Mouse (Mus musculus) lung, adult 2 months (tissue): Measurements from ENCODE around the gene Cenpn.

Source experiments
- CTCF ChIP-seq: fragments of 200-500 bp; IDR thresholded peaks from 2 replicates; pipeline ENCODE4 v1.5.1; 2011; ENCODE audit warnings: mild to moderate bottlenecking, low read length, control low read depth; ENCODE audit not compliant: insufficient read depth
- POLR2A ChIP-seq: fragments of 200-500 bp; IDR thresholded peaks from 2 replicates; pipeline ENCODE4 v1.6.1; 2011; ENCODE audit warnings: low read depth, mild to moderate bottlenecking, control low read depth, low read length, borderline replicate concordance; ENCODE audit errors: extremely low read depth

DNA sequence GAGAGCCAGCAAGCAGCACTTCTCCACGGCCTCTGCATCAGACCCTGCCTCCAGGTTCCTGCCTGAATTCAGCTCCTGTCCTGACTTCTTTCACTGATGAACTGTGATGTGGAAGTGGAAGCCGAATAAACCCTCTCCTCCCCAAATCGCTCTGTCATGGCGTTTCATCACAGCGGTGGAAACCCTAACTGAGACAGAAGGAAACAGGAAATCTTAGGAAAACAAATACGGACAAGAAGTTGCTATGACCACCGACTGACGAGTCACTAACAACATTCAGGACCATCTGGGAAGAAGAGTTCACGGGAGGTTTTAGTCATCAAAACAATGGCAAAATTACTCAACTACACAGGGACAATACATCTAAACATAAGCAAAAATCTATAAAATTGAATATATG, 28.9 kb upstream of the Cenpn start:
- TF ChIP-seq POLR2A (no peak), CTCF (no peak)
